Comparison of ENCODE assay signal across 9 mouse cellular contexts in the genomic region with DNA sequence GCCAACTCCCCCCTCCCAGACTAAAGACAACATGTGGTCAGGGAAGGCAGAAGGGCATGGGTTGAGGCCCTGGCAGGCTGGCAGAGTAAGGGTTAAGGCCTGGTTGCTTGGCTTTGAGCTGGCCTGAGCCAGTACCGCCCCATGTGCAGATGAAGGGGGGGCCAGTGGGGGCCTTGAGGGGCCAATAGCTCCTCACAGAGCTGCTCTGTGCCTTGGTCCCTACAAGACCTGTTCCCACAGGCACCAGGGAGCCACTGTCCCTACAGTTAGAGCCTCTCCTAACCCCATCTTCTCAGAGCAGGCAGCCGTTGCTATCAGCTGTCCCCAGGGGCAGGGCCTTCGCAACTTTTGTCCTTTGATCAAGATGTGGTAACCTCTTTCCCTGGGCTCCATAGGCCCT. TPM values are rescaled to one million over a fixed set of nuclear protein-coding genes. Genes with fewer than 3 reads are reported as not detected.
A peak's percentile ranks its signal among the peaks of the same experiment; 100 is the strongest.
DNase-seq lines count a peak whose midpoint lies in the region.
"Had no signal": no experiment of that assay in that cellular context is flagged by ENCODE, and none has a peak within 500 bp of the region (broad histone marks: within the 10 kb centered on the region; RNA-seq: fewer than 3 reads in every experiment).

No protein-coding gene starts in this region.

- DNase-seq in adrenal gland, postnatal 10 days = peak; percentile 51
- DNase-seq in adrenal gland, adult 8-10 months = no peak
- DNase-seq in right cerebral cortex, adult 18-20 months = peak; percentile 45
- DNase-seq in right cerebral cortex, postnatal 25 days = no peak
- DNase-seq in liver = peak; percentile 51
- peak; percentile 48 for DNase-seq in retina, embryonic 14.5 days (ENCODE audit: low spot score)
- DNase-seq in thymus, postnatal 36 days = no peak
- DNase-seq in layer of hippocampus, postnatal 36 days = no peak

RNA-seq across cellular contexts. Expression of a gene that starts 11.1 kb away (rescaled TPM):
- total RNA-seq in adrenal gland, postnatal 10 days (2021) = 1 to 10 TPM; 2.2 to 3.6 TPM
- 10 to 100 TPM in 1 of 4 experiments, 1 to 10 TPM in 3; 8.0 to 11.3 (median 8.6) TPM for total RNA-seq in adrenal gland, adult 8-10 months (2022)
- 100 to 1,000 TPM; 181 to 196 TPM for total RNA-seq in layer of hippocampus, postnatal 36 days (2021)

RNA-seq across cellular contexts. Expression of a gene that starts 47.7 kb away (rescaled TPM):
- not detected for total RNA-seq in adrenal gland, postnatal 10 days (2021)
- total RNA-seq in adrenal gland, adult 8-10 months (2022) = not detected
- total RNA-seq in layer of hippocampus, postnatal 36 days (2021) = not detected
- total RNA-seq: layer of hippocampus, adult 8-10 months had no signal

RNA-seq across cellular contexts. Expression of a gene that starts 55.7 kb away (rescaled TPM):
- not detected for total RNA-seq in adrenal gland, postnatal 10 days (2021)
- not detected for total RNA-seq in adrenal gland, adult 8-10 months (2022)
- not detected for total RNA-seq in layer of hippocampus, postnatal 36 days (2021)
- total RNA-seq: layer of hippocampus, adult 8-10 months had no signal

Comparison
In these comparisons a context has a peak if more than half of its experiments do, and no peak if none do; other contexts are left out.
1. DNase-seq: peak in adrenal gland, postnatal 10 days (single experiment), right cerebral cortex, adult 18-20 months (single experiment), liver (single experiment) and retina, embryonic 14.5 days (single experiment); none in adrenal gland, adult 8-10 months (single experiment), right cerebral cortex, postnatal 25 days (single experiment), thymus, postnatal 36 days (0 of 2) and layer of hippocampus, postnatal 36 days (0 of 2).
2. RNA of a gene that starts 11.1 kb away (total RNA-seq): 181 to 196 TPM in layer of hippocampus, postnatal 36 days; 8.0 to 11.3 TPM in adrenal gland, adult 8-10 months and 2.2 to 3.6 TPM in adrenal gland, postnatal 10 days; every median in the first group is over 10 times any median in the second.